Comparison of ENCODE assay signal across 1 mouse cellular context in the genomic region with DNA sequence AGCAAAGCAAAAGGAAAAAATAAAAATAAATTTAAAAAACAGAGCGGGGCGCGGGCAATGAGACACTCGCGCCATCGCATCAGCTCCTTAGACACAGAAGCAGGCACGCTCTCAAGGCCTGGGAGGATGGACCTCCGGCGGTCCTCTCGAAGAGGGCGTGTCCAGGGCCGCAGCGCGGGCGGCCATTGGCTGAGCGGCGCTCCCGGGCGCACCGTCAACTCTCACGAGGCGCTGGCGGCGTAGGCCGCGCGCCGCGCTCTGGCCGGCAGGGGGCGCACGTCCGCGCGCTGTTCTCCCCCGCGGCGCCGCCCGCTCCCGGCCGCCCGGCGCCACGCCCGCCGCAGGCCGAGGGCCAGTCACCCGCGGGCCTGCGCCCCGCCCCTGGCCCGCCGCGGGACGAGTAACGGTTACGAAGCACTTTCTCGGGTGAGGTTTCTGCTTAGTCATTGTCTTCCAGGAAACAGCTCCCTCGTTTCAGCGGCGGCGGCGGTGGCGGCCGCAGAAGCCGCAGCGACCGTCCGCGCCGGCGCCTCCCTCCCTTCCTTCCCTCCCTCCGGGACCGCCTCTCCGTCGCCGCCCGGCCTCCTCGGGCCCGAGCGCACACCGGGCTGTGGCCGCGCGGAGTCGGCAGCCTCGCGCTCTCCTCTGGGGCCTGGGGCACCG.
A peak's percentile ranks its signal among the peaks of the same experiment; 100 is the strongest.
TF ChIP-seq lines count a peak whose summit lies in the region.

Gclm (plus strand) TSS at position 343 of the 663 bp plus-strand sequence.

TF ChIP-seq in CH12.LX, 34 proteins besides CTCF, POLR2A, EP300 and RAD21 (continued from another document):
- 0 out of 2 replicates have a peak, but pooled peaks have one; percentile 54 for TF ChIP-seq KAT2A (IDR thresholded peaks at IDR 0.05; ENCODE audit: insufficient replicate concordance, low read length)
- TF ChIP-seq MXI1 (IDR thresholded peaks at IDR 0.05; ENCODE audit: low read depth, low read length) = peak; percentile 87
- TF ChIP-seq TBP (conservative IDR thresholded peaks at IDR 0.05; ENCODE audit: low read depth, low read length) = peak; percentile 86
- TF ChIP-seq BHLHE40 (IDR thresholded peaks at IDR 0.05; ENCODE audit: low read depth, low read length) = 0 out of 2 replicates have a peak, but pooled peaks have one; percentile 22
- TF ChIP-seq HCFC1 (IDR thresholded peaks at IDR 0.05; ENCODE audit: low read depth, low read length) = peak; percentile 54
- no peak for TF ChIP-seq PAX5 (IDR thresholded peaks at IDR 0.05; ENCODE audit: low read length)
- no peak for TF ChIP-seq UBTF (IDR thresholded peaks at IDR 0.05; ENCODE audit: low read depth, low read length)
- no peak for TF ChIP-seq ZC3H11A (IDR thresholded peaks at IDR 0.05; ENCODE audit: low read depth, low read length)
- peak; percentile 76; the same call in 1 of the 2 replicates for TF ChIP-seq MAX (IDR thresholded peaks at IDR 0.05; ENCODE audit: low read length)
- TF ChIP-seq TCF12 (IDR thresholded peaks at IDR 0.05; ENCODE audit: low read depth, low read length) = peak; percentile 79
- peak; percentile 90 for TF ChIP-seq ZMIZ1 (IDR thresholded peaks at IDR 0.05; ENCODE audit: low read depth, low read length)
- TF ChIP-seq MAFK (IDR thresholded peaks at IDR 0.05; ENCODE audit: insufficient replicate concordance, low read length) = peak; percentile 95
- TF ChIP-seq JUND (conservative IDR thresholded peaks at IDR 0.05; ENCODE audit: low read depth, low read length) = no peak
- TF ChIP-seq GABPA (IDR thresholded peaks at IDR 0.05; ENCODE audit: insufficient replicate concordance, low read depth, low read length) = no peak
- peak; percentile 89 for TF ChIP-seq NELFE (IDR thresholded peaks at IDR 0.05; ENCODE audit: low read depth, low read length)
- TF ChIP-seq POLR2AphosphoS2 (IDR thresholded peaks at IDR 0.05; ENCODE audit: low read depth, low read length) = peak; percentile 73; the same call in 1 of the 2 replicates
- peak; percentile 68 for TF ChIP-seq IRF4 (IDR thresholded peaks at IDR 0.05; ENCODE audit: low read depth, low read length)
- TF ChIP-seq E2F4 (IDR thresholded peaks at IDR 0.05; ENCODE audit: insufficient replicate concordance, low read depth, low read length) = no peak
- TF ChIP-seq USF2 (conservative IDR thresholded peaks at IDR 0.05; ENCODE audit: low read depth, low read length) = no peak
- peak; percentile 57; the same call in 1 of the 2 replicates for TF ChIP-seq NRF1 (IDR thresholded peaks at IDR 0.05; ENCODE audit: low read depth, low read length)
- TF ChIP-seq MEF2A (IDR thresholded peaks at IDR 0.05; ENCODE audit: borderline replicate concordance, low read depth, low read length) = peak; percentile 51
- 0 out of 2 replicates have a peak, but pooled peaks have one; percentile 34 for TF ChIP-seq ELF1 (IDR thresholded peaks at IDR 0.05; ENCODE audit: low read depth, low read length)
